Mouse (Mus musculus) midbrain, embryonic 12.5 days (tissue): ENCODE measurements around the gene Hdac9. TPM values are rescaled to one million over a fixed set of nuclear protein-coding genes. Genes with fewer than 3 reads are reported as not detected.

Source experiments
- ATAC-seq: fragments of 200-750 bp; cut with Nextera tagmentation; 2 replicates; pipeline ENCODE4 v1.8.0; 2017; ENCODE audit warnings: low read depth, moderate TSS enrichment, moderate library complexity; ENCODE audit not compliant: low FRiP score
- H3K27ac ChIP-seq: fragments of 300-500 bp; sonication (generic); replicated peaks from 2 replicates; pipeline ENCODE4 v1.5.1; 2016; ENCODE audit warnings: mild to moderate bottlenecking
- H3K27me3 ChIP-seq: fragments of 300-500 bp; sonication (generic); 2 replicates; pipeline ENCODE4 v1.6.1; 2016; ENCODE audit warnings: mild to moderate bottlenecking
- H3K36me3 ChIP-seq: fragments of 300-500 bp; sonication (generic); 2 replicates; pipeline ENCODE4 v1.6.1; 2016
- H3K4me1 ChIP-seq: fragments of 300-500 bp; sonication (generic); 2 replicates; pipeline ENCODE4 v1.6.1; 2016
- H3K4me2 ChIP-seq: fragments of 300-500 bp; sonication (generic); replicated peaks from 2 replicates; pipeline ENCODE4 v1.6.1; 2016; ENCODE audit warnings: mild to moderate bottlenecking, moderate library complexity
- H3K4me3 ChIP-seq: fragments of 300-500 bp; sonication (generic); 2 replicates; pipeline ENCODE4 v1.5.1; 2016; ENCODE audit warnings: mild to moderate bottlenecking
- H3K9ac ChIP-seq: fragments of 300-500 bp; sonication (generic); replicated peaks from 2 replicates; pipeline ENCODE4 v1.6.1; 2016; ENCODE audit warnings: mild to moderate bottlenecking, moderate library complexity
- H3K9me3 ChIP-seq: fragments of 300-500 bp; sonication (generic); 2 replicates; pipeline ENCODE4 v1.6.1; 2016; ENCODE audit warnings: mild to moderate bottlenecking
- whole genome bisulfite sequencing: fragments of 180-500 bp; shearing (Covaris S2); methylation state at CpG from one replicate; pipeline ENCODE4 v1.1.7; 2016; 5-methylcytosine and 5-hydroxymethylcytosine counted together
- polyA plus RNA-seq: library from polyadenylated mRNA; unstranded; fragments of >200 nt; fragmentation: Nextera tagmentation; extraction: Ambion mirVana; gene quantifications from 2 replicates; pipeline ENCODE4 v1.2.1, GENCODE M21; 2016

The Hdac9 gene
- polyA plus RNA-seq, 1 experiment from 2014 or later, result 14.4 TPM

DNA sequence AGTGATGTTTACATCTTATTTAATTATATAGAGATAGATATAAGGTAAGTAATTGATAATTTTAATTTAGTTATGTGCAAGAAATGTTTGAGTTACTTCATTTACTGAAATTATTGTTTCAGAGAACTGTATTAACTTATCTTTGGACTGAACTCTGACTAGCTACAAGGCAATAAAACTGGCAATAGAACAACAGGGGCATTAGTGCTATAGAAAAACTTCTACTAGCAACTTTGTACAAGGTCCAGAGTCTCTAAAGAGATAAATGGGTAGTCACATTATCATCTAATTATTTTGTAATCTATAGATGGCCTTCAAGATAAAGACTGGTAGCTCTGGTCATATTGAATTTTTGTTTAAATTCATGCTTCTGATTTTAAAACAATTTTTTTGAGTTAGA, 632.0 kb downstream of the Hdac9 start:
- no peak for ATAC-seq
- H3K27ac ChIP-seq, result no peak overlapping the region
- H3K4me3 ChIP-seq, result no peak overlapping the region
- H3K4me1 ChIP-seq, result no peaks in the 10 kb centered on the region
- no peak overlapping the region for H3K4me2 ChIP-seq
- no peaks in the 10 kb centered on the region for H3K27me3 ChIP-seq
- no peaks in the 10 kb centered on the region for H3K36me3 ChIP-seq
- no peaks in the 10 kb centered on the region for H3K9me3 ChIP-seq
- H3K9ac ChIP-seq, result no peak overlapping the region

DNA sequence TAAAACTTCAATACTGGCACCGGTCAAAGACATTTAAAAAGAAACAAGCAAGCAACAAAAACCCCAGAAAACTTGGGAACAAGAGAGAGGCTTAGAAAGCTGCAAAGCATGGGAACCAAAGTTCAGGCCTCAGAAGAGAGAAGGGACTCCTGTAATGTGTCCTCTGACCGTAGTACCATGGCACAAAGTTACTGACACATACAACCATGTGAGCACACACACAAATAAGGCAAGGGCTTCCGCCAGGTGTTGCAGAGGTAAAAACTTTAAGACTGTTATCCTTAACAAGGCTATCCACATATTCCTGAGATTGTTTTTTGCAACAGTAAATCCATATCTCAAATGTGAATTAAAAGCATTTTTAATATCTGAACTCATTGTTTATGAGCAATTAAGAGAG, 632.5 kb downstream of the Hdac9 start:
- Histone ChIP-seq H3K4me3 (no peak overlapping the region), H3K36me3 (no peaks in the 10 kb centered on the region), H3K27ac (no peak overlapping the region), H3K27me3 (no peaks in the 10 kb centered on the region), H3K4me2 (no peak overlapping the region), H3K9me3 (no peaks in the 10 kb centered on the region), H3K4me1 (no peaks in the 10 kb centered on the region), H3K9ac (no peak overlapping the region)
- WGBS, result 90% methylated on average over 3 of the region's 3 CpGs
- no peak for ATAC-seq

DNA sequence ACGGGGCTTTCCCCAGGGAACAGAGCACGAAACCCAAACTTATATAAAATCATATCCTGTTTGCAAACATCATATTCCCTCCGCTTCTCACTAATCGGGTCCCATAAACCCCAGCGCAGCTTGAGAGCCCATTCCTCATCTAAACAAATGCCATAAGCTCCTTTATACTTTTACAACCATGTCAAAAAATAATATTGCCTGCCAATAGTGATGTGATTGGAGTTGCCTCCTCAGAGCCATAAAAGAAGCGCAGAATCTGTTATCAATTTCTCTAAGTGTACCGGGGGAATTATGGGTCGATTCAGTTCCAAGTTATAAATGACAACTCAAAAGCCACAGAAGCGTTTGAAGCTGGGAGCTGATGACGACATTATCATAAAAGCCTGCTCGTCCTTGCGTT, 638.1 kb downstream of the Hdac9 start:
- no peak for ATAC-seq
- no peaks in the 10 kb centered on the region for H3K4me1 ChIP-seq
- no peak overlapping the region for H3K9ac ChIP-seq
- no peaks in the 10 kb centered on the region for H3K36me3 ChIP-seq
- no peak overlapping the region for H3K27ac ChIP-seq
- H3K9me3 ChIP-seq, result no peaks in the 10 kb centered on the region
- H3K27me3 ChIP-seq, result no peaks in the 10 kb centered on the region
- WGBS, result 89% methylated on average over 12 of the region's 12 CpGs
- no peak overlapping the region for H3K4me3 ChIP-seq
- no peak overlapping the region for H3K4me2 ChIP-seq

DNA sequence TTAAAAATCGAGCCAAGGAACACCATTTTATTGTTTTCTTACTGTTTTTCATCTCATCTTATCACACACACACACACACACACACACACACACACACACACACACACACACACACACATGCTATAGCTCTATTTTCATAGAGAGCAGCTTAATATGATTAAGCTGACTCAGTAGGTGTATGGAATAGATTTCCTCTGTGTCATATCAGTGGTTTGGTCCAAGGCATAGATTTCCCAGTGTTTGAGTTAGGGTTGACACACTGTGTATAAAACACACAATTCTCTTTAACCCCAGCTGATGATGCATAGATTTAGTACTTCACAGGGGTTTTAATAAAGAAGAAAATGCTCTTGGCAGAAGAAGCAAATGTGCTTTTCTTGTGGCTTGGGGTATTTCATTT, 643.1 kb downstream of the Hdac9 start:
- Histone ChIP-seq H3K4me3 (no peak overlapping the region), H3K9me3 (no peaks in the 10 kb centered on the region), H3K27me3 (no peaks in the 10 kb centered on the region), H3K9ac (no peak overlapping the region), H3K36me3 (no peaks in the 10 kb centered on the region), H3K4me2 (no peak overlapping the region), H3K4me1 (no peaks in the 10 kb centered on the region), H3K27ac (no peak overlapping the region)
- 86% methylated on average over 1 of the region's 1 CpGs for WGBS
- no peak for ATAC-seq

DNA sequence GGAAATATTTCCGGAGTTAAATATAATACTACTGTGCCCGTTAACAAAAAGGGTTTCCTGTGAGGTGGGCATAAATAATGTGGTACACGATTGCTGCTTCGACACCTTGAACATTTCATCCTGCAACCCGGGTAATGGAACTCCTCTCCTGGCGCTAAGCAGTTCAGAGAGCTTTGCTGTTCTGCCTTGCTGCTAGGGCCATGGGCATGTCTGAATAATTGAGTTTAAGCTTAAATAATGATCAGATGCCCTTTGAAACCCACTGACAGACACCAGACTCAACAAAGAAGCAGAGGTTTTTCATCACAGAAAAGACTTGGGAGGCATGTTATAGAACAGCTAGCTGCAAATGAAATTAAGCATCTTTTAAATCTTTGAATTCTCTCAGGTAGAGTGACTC, 646.8 kb downstream of the Hdac9 start:
- WGBS, result 73% methylated on average over 6 of the region's 6 CpGs
- no peaks in the 10 kb centered on the region for H3K27me3 ChIP-seq
- ATAC-seq, result no peak
- no peak overlapping the region for H3K4me3 ChIP-seq
- no peak overlapping the region for H3K9ac ChIP-seq
- no peaks in the 10 kb centered on the region for H3K9me3 ChIP-seq
- H3K4me1 ChIP-seq, result no peaks in the 10 kb centered on the region
- H3K27ac ChIP-seq, result no peak overlapping the region
- no peak overlapping the region for H3K4me2 ChIP-seq
- no peaks in the 10 kb centered on the region for H3K36me3 ChIP-seq

DNA sequence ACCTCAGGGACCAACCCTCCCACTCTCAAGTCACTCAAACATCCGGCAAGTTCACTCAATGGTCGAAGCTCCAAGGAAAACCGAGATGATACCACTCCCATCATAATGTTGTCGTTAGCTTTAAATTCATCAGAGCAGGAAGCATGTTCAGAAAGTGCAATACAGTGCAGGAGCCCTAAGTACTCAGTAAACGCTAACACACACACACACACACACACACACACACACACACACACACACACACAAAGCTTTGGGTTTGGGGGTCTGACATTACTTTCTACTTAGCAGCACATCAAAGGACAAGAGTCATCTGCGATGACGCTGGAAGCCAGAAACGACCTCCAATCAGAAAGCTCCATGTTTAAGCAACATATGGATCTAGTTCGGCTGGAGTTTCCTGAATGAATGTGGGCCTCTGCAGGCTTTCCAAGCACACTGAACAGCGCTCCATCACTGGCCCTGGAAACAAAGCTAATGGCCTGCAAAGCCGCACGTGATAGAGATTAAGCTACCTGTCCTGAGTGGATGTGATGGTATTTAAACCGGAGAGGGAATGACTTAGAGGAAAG, 647.3 kb downstream of the Hdac9 start:
- Histone ChIP-seq H3K27ac (no peak overlapping the region), H3K4me2 (no peak overlapping the region), H3K9ac (no peak overlapping the region), H3K4me3 (no peak overlapping the region), H3K9me3 (no peaks in the 10 kb centered on the region), H3K36me3 (no peaks in the 10 kb centered on the region), H3K27me3 (no peaks in the 10 kb centered on the region), H3K4me1 (no peaks in the 10 kb centered on the region)
- WGBS, result 75% methylated on average over 13 of the region's 13 CpGs
- no peak for ATAC-seq

DNA sequence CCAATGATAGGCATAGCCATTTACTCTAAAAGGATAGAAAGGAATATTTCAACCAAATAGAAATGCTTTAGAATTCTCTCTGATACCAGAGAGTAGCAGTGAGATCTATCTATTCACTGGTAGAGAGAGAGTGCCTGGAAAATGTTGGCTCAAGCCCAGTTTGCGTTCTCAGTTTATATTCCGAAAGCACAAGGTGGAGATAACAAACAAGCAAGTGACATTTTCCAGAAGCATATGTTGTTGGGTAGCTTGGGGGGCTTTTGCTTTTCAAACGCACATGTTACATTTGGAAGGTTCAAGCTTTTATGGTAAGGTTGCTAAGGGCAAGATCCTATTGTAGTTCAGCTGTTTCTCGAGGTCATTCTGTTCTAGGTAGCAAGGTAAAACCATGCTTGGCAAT, 657.2 kb downstream of the Hdac9 start:
- no peak for ATAC-seq
- no peaks in the 10 kb centered on the region for H3K4me1 ChIP-seq
- no peak overlapping the region for H3K4me3 ChIP-seq
- H3K4me2 ChIP-seq, result no peak overlapping the region
- no peak overlapping the region for H3K9ac ChIP-seq
- H3K27me3 ChIP-seq, result no peaks in the 10 kb centered on the region
- H3K36me3 ChIP-seq, result no peaks in the 10 kb centered on the region
- H3K9me3 ChIP-seq, result no peaks in the 10 kb centered on the region
- H3K27ac ChIP-seq, result no peak overlapping the region
- WGBS, result 91% methylated on average over 4 of the region's 4 CpGs

DNA sequence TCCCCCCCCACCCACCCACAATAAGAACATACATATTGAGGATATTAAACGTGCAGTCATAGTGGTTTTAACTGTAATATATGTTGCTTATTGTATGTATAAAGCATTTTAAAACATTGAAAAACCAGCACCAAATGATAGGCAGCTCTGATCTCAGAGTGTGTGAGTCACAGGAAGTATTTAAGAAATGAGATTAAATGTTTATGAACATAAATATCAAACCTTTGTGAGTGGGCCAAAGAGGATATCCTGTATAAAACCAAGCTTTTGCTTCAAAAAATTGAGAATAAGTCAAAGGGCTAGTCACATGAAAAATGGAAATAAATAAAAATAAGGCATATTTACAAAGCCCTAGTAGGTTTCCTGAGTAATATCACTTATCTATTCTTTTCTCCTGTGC, 667.7 kb downstream of the Hdac9 start:
- Histone ChIP-seq H3K9ac (no peak overlapping the region), H3K4me3 (no peak overlapping the region), H3K27ac (no peak overlapping the region), H3K4me1 (no peaks in the 10 kb centered on the region), H3K36me3 (no peaks in the 10 kb centered on the region), H3K9me3 (no peaks in the 10 kb centered on the region), H3K4me2 (no peak overlapping the region), H3K27me3 (no peaks in the 10 kb centered on the region)
- 88% methylated on average over 1 of the region's 1 CpGs for WGBS
- no peak for ATAC-seq

DNA sequence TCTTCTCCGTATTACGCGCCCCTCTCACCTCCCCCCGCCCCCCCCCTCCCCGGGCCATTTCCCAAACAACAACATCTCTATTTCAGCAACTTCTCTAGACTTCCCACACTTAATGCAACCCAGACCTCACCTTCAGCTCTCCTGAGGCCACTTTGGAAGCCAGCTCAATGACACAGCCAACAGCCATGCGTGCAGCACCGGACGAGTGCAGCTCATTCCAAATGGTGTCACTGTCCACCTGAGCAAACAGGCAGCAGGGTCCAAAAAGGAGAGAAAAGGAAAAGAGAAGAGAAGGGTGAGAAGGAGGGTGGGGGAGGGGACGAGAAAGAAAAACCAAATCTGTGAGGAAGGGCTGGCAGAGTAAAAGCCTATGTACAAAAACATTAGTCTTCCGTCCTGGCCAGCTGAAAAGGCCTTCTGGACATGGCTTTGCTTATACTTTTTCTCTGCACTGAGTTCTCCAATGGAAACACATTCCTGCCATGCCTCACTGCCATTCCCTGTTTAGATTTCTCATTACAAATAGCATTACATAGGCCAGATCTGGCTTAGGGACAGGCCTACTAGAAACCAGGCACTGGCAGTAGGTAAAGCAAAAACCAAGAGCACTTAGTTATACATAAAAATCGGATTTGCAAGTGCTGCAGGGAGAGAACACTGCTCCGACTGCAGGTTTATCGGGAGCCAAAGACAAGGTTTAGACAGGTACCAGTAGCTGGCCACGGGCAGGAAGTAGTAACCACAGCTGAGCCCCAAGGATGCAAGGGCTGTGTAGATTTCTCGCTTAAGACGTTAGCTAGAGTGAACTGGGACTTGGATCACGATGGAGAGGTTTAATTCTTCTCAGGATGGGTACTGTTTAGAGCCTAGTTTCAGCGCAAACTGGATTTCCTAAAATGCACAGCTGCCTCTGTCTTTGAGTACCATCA, 668.4 kb downstream of the Hdac9 start:
- no peak overlapping the region for H3K9ac ChIP-seq
- WGBS, result 83% methylated on average over 18 of the region's 18 CpGs
- H3K4me2 ChIP-seq, result no peak overlapping the region
- no peak overlapping the region for H3K27ac ChIP-seq
- H3K36me3 ChIP-seq, result no peaks in the 10 kb centered on the region
- H3K4me1 ChIP-seq, result no peaks in the 10 kb centered on the region
- no peaks in the 10 kb centered on the region for H3K27me3 ChIP-seq
- no peaks in the 10 kb centered on the region for H3K9me3 ChIP-seq
- ATAC-seq, result no peak
- H3K4me3 ChIP-seq, result no peak overlapping the region

DNA sequence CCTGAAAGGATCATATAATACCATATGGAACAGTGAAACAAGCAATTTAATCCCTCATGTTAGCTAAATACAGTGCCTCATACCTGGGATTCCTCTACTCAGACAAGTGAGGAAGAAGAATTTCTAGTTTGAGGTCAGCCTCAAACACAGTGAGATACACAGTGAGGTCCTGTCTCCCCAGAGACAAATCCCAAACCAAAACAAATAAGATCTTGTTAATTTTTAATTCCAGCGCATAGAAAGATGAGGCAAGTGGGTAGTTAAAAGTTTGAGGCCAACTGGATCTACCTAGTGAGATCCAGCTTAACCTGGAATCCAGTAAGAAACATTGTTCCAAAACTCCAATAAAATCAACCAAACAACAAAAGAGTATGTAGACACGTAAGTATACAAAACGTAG, 678.1 kb downstream of the Hdac9 start:
- Histone ChIP-seq H3K9ac (no peak overlapping the region), H3K27me3 (no peaks in the 10 kb centered on the region), H3K27ac (no peak overlapping the region), H3K9me3 (no peaks in the 10 kb centered on the region), H3K36me3 (no peaks in the 10 kb centered on the region), H3K4me2 (no peak overlapping the region), H3K4me1 (no peaks in the 10 kb centered on the region), H3K4me3 (no peak overlapping the region)
- ATAC-seq, result no peak
- 89% methylated on average over 3 of the region's 3 CpGs for WGBS

DNA sequence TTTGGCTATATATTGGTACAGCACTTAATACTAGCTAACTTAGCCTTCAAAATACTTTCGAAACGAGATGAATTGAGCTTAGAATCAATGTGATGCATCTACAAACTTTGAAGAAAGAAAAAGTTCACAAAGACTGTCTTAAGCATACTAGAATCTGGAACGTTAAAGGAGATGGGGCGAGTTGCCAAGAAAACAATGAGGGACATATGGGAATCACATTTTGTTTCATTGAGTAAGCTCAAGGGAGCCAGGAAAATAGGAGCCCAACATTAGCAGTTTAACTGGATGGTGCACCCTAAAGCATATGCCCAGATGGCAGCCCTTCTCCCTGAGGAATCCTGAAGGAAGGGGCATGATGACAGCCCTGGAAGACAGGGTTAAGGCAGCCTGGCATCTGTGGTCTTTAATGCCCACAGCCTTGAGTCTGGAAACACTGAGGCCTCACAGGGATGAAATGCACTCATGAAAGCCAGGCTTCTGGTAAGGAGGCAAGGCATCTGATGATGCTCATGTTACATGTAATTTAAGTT, 685.2 kb downstream of the Hdac9 start:
- WGBS, result 86% methylated on average over 4 of the region's 4 CpGs
- Histone ChIP-seq H3K36me3 (no peaks in the 10 kb centered on the region), H3K4me1 (no peaks in the 10 kb centered on the region), H3K27me3 (no peaks in the 10 kb centered on the region), H3K4me2 (no peak overlapping the region), H3K4me3 (no peak overlapping the region), H3K27ac (no peak overlapping the region), H3K9ac (no peak overlapping the region), H3K9me3 (no peaks in the 10 kb centered on the region)
- ATAC-seq, result no peak

DNA sequence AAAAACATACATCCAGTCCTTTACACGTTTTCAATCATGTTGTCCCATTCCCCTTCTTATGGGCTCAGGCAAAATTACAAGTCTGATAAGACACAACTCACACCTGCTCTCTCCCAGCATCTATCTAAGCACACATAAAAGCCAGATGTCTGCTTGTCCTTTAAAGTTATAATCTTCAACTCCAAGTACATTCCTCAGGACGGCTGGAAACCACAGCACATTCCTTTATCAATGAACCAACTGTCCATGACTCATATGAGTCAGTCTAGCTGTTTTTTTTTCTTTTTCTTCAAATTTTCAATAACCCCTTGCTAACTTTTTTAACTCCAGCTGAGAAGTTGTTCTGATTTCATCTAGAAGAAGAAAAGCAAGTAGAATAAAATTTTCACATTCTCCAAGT, 692.4 kb downstream of the Hdac9 start:
- no peak overlapping the region for H3K9ac ChIP-seq
- H3K4me1 ChIP-seq, result no peaks in the 10 kb centered on the region
- no peak for ATAC-seq
- H3K27me3 ChIP-seq, result no peaks in the 10 kb centered on the region
- WGBS, result 68% methylated on average over 2 of the region's 2 CpGs
- no peaks in the 10 kb centered on the region for H3K9me3 ChIP-seq
- H3K4me2 ChIP-seq, result no peak overlapping the region
- H3K4me3 ChIP-seq, result no peak overlapping the region
- H3K27ac ChIP-seq, result no peak overlapping the region
- no peaks in the 10 kb centered on the region for H3K36me3 ChIP-seq
